Mouse (Mus musculus) small intestine, adult 2 months (tissue): ENCODE data around the gene Wdr45b. TPM values are rescaled to one million over a fixed set of nuclear protein-coding genes. Genes with fewer than 3 reads are reported as not detected.
"Not testable (repeated sequence)": the region's sequence is repeated elsewhere in the genome, so short reads cannot be mapped to it uniquely, and the experiment has no call there.

Source experiments
- H3K27ac ChIP-seq: fragments of 200-500 bp; 2 replicates; pipeline ENCODE4 v1.5.1; 2012; ENCODE audit warnings: low read depth, low read length, control low read depth, inconsistent platforms; ENCODE audit not compliant: insufficient read depth
- H3K27me3 ChIP-seq: fragments of 200-500 bp; 2 replicates; pipeline ENCODE4 v1.6.1; 2012; ENCODE audit warnings: mild to moderate bottlenecking, moderate library complexity, low read length, inconsistent platforms; ENCODE audit not compliant: control insufficient read depth, insufficient read depth
- H3K36me3 ChIP-seq: fragments of 200-500 bp; 2 replicates; pipeline ENCODE4 v1.6.1; 2012; ENCODE audit warnings: mild to moderate bottlenecking, low read length, control low read depth, inconsistent platforms; ENCODE audit not compliant: control insufficient read depth, insufficient read depth
- H3K4me1 ChIP-seq: fragments of 200-500 bp; 2 replicates; pipeline ENCODE4 v1.6.1; 2012; ENCODE audit warnings: low read length, inconsistent platforms, mixed read lengths; ENCODE audit not compliant: control insufficient read depth, insufficient read depth, insufficient read length
- H3K4me3 ChIP-seq: fragments of 200-500 bp; 2 replicates; pipeline ENCODE4 v1.5.1; 2012; ENCODE audit warnings: low read depth, mild to moderate bottlenecking, control low read depth, inconsistent platforms, low read length, moderate library complexity
- CTCF ChIP-seq: fragments of 200-500 bp; IDR thresholded peaks from 2 replicates; pipeline ENCODE4 v1.5.1; 2012; ENCODE audit warnings: low read depth, mild to moderate bottlenecking, control low read depth, inconsistent platforms, low read length, moderate library complexity, mixed read lengths; ENCODE audit not compliant: insufficient replicate concordance, insufficient read length; ENCODE audit errors: extremely low read depth
- POLR2A ChIP-seq: fragments of 200-500 bp; IDR thresholded peaks from 2 replicates; pipeline ENCODE4 v1.6.1; 2012; ENCODE audit warnings: low read depth, mild to moderate bottlenecking, control low read depth, inconsistent platforms, low read length, moderate library complexity
- WGBS: fragments of 180-500 bp; shearing (Covaris S2); methylation state at CpG from one replicate; pipeline ENCODE4 v1.1.7; 2018; 5-methylcytosine and 5-hydroxymethylcytosine counted together
- polyA plus RNA-seq: library from polyadenylated mRNA; depleted of rRNA; stranded (reverse); fragments of >200 nt; gene quantifications from 2 replicates; pipeline ENCODE4 v1.2.3, GENCODE M21; 2012

The Wdr45b gene
- polyA plus RNA-seq, 1 experiment, result 26.4 TPM

- H3K4me3 ChIP-seq, result no peak overlapping the region
- H3K27me3 ChIP-seq, result no peaks in the 10 kb centered on the region
- H3K4me1 ChIP-seq, result peaks cover 8% of the 10 kb centered on the region; the same call in 1 of the 2 replicates
- no peak for TF ChIP-seq POLR2A
- no peak for TF ChIP-seq CTCF
- WGBS, result 90% methylated on average over 9 of the region's 9 CpGs
- peak overlapping the region; percentile 92 for H3K27ac ChIP-seq
- peaks cover 36% of the 10 kb centered on the region for H3K36me3 ChIP-seq
Observed at GRCm38 (mm10) chr11:121328206-121328605, 26.0 kb downstream of the Wdr45b start.

- H3K4me1 ChIP-seq, result peaks cover 8% of the 10 kb centered on the region; the same call in 1 of the 2 replicates
- H3K36me3 ChIP-seq, result peaks cover 30% of the 10 kb centered on the region
- H3K4me3 ChIP-seq, result no peak overlapping the region
- H3K27ac ChIP-seq, result peak overlapping the region; percentile 73
- WGBS, result 97% methylated on average over 5 of the region's 5 CpGs
- no peaks in the 10 kb centered on the region for H3K27me3 ChIP-seq
- TF ChIP-seq POLR2A (no peak), CTCF (no peak)
Observed at GRCm38 (mm10) chr11:121326681-121327080, 27.6 kb downstream of the Wdr45b start.

- peaks cover 8% of the 10 kb centered on the region; the same call in 1 of the 2 replicates for H3K4me1 ChIP-seq
- no peaks in the 10 kb centered on the region for H3K27me3 ChIP-seq
- peaks cover 29% of the 10 kb centered on the region for H3K36me3 ChIP-seq
- no peak overlapping the region for H3K4me3 ChIP-seq
- WGBS, result 21% methylated on average over 1 of the region's 1 CpGs
- TF ChIP-seq POLR2A, result no peak
- TF ChIP-seq CTCF, result no peak
- H3K27ac ChIP-seq, result peak overlapping the region; percentile 73
Observed at GRCm38 (mm10) chr11:121326034-121326433, 28.2 kb downstream of the Wdr45b start.

- WGBS, result 93% methylated on average over 6 of the region's 6 CpGs
- H3K27ac ChIP-seq, H3K27me3 ChIP-seq, H3K4me3 ChIP-seq, H3K4me1 ChIP-seq: not testable (repeated sequence)
- H3K36me3 ChIP-seq, result peaks cover 49% of the 10 kb centered on the region
Observed at GRCm38 (mm10) chr11:121307712-121308111, 46.5 kb downstream of the Wdr45b start.

- no peaks in the 10 kb centered on the region for H3K4me1 ChIP-seq
- H3K4me3 ChIP-seq, result no peak overlapping the region
- TF ChIP-seq CTCF (no peak), POLR2A (no peak)
- WGBS, result 95% methylated on average over 8 of the region's 8 CpGs
- no peaks in the 10 kb centered on the region for H3K27me3 ChIP-seq
- no peak overlapping the region for H3K27ac ChIP-seq
- H3K36me3 ChIP-seq, result peaks cover 53% of the 10 kb centered on the region
Observed at GRCm38 (mm10) chr11:121306608-121307007, 47.6 kb downstream of the Wdr45b start.

GRCm38 (mm10) chr11:121305371-121305770, 48.9 kb downstream of the Wdr45b start:
- H3K4me1 ChIP-seq, result no peaks in the 10 kb centered on the region
- no peak overlapping the region for H3K4me3 ChIP-seq
- WGBS, result 94% methylated on average over 6 of the region's 6 CpGs
- no peak overlapping the region for H3K27ac ChIP-seq
- no peaks in the 10 kb centered on the region for H3K27me3 ChIP-seq
- peaks cover 52% of the 10 kb centered on the region for H3K36me3 ChIP-seq
- no peak for TF ChIP-seq CTCF

- H3K4me1 ChIP-seq, result no peaks in the 10 kb centered on the region
- no peaks in the 10 kb centered on the region for H3K27me3 ChIP-seq
- H3K36me3 ChIP-seq, result peaks cover 54% of the 10 kb centered on the region
- 93% methylated on average over 9 of the region's 9 CpGs for WGBS
- TF ChIP-seq CTCF, result no peak
- no peak for TF ChIP-seq POLR2A
- no peak overlapping the region for H3K27ac ChIP-seq
- no peak overlapping the region for H3K4me3 ChIP-seq
Observed at GRCm38 (mm10) chr11:121300265-121300664, 54.0 kb downstream of the Wdr45b start.

- 85% methylated on average over 8 of the region's 8 CpGs for WGBS
- no peak overlapping the region for H3K27ac ChIP-seq
- peaks cover 50% of the 10 kb centered on the region for H3K36me3 ChIP-seq
Observed at GRCm38 (mm10) chr11:121298493-121298892, 55.8 kb downstream of the Wdr45b start.

More at GRCm38 (mm10) chr11:121298493-121298892, 55.8 kb downstream of the Wdr45b start:
- H3K4me3 ChIP-seq, result no peak overlapping the region
- TF ChIP-seq CTCF (no peak), POLR2A (no peak)
- H3K4me1 ChIP-seq, result no peaks in the 10 kb centered on the region
- H3K27me3 ChIP-seq, result no peaks in the 10 kb centered on the region
